Mouse (Mus musculus): ENCODE results near the gene Gabbr1. TPM values are rescaled to one million over a fixed set of nuclear protein-coding genes. Genes with fewer than 3 reads are reported as not detected.

Gabbr1 gene
- polyA plus RNA-seq, 1 experiment from 2014 or later, result 6.2 TPM

DNA sequence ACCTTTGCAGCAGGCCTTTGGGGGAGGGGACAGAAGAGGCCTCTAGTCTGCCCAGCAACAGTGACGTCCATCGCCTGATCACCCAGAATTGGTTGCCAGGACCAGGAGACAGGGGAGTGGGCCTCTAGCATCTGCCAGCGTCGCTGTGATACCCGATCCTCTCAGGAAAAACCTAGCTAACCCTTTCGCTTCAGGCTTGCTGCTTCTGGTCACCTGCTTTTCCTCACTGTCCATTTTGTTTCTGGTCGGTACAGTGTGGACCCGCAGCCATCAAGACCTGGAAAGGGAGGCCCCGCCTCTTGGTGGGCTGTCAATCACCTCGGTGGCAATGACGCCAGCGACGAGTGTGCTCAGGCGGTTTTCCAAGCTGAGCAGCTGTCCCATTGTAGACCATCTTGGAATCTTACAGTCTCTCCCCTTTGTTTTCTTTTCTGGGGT, 17.1 kb upstream of the Gabbr1 start:
- Histone ChIP-seq H3K9me3 (ENCODE audit: low read length) (no peaks in the 10 kb centered on the region), H3K27ac (ENCODE audit: low read length) (peak overlapping the region; percentile 71), H3K27me3 (replicated peaks; ENCODE audit: insufficient read depth, low read length) (no peaks in the 10 kb centered on the region), H3K4me1 (ENCODE audit: insufficient read depth, low read depth, low read length) (no peaks in the 10 kb centered on the region), H3K36me3 (ENCODE audit: insufficient read depth, low read length) (no peaks in the 10 kb centered on the region), H3K9ac (replicated peaks; ENCODE audit: low read depth) (no peak overlapping the region), H3K4me3 (ENCODE audit: low read depth, low read length) (peak overlapping the region; percentile 57), H3K4me2 (replicated peaks; ENCODE audit: low read depth, low read length) (peak overlapping the region; percentile 52)
- DNase-seq (ENCODE audit: low spot score) (peak; percentile 95), ATAC-seq (peak; percentile 99)
- TF ChIP-seq CTCF (IDR thresholded peaks at IDR 0.05) (no peak), EP300 (IDR thresholded peaks at IDR 0.05) (no peak)
- 2% methylated on average over 14 of the region's 14 CpGs for WGBS

DNA sequence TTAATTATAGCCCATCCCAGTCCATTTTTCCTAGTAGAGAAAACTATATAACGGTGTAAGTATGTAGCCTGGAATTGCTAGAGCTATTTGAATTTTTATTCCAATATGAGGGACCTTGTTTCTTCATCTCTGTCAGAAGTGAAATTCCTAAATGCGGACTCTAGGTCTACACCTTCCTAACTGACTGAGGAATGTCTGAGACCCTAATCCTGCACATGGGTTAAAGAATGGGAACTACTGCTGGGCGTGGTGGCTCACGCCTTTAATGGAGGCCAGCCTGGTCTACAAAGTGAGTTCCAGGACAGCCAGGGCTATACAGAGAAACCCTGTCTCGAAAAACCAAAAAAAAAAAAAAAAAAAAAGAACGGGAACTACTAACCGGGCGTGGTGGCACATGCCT, 16.6 kb upstream of the Gabbr1 start:
- ATAC-seq, result no peak
- WGBS, result 58% methylated on average over 8 of the region's 8 CpGs
- H3K36me3 ChIP-seq (ENCODE audit: insufficient read depth, low read length), result no peaks in the 10 kb centered on the region
- TF ChIP-seq CTCF (IDR thresholded peaks at IDR 0.05), result no peak
- no peak for TF ChIP-seq EP300 (IDR thresholded peaks at IDR 0.05)
- H3K9ac ChIP-seq (replicated peaks; ENCODE audit: low read depth), result no peak overlapping the region
- peak overlapping the region; percentile 52 for H3K4me2 ChIP-seq (replicated peaks; ENCODE audit: low read depth, low read length)
- no peaks in the 10 kb centered on the region for H3K27me3 ChIP-seq (replicated peaks; ENCODE audit: insufficient read depth, low read length)
- no peak overlapping the region for H3K27ac ChIP-seq (ENCODE audit: low read length)
- no peaks in the 10 kb centered on the region for H3K4me1 ChIP-seq (ENCODE audit: insufficient read depth, low read depth, low read length)
- no peaks in the 10 kb centered on the region for H3K9me3 ChIP-seq (ENCODE audit: low read length)
- H3K4me3 ChIP-seq (ENCODE audit: low read depth, low read length), result peak overlapping the region; percentile 57
- DNase-seq (ENCODE audit: low spot score), result no peak

GRCm38 (mm10) chr17:37039127-37039894, 6.5 kb upstream of the Gabbr1 start:
- 67% methylated on average over 2 of the region's 2 CpGs for WGBS

DNA sequence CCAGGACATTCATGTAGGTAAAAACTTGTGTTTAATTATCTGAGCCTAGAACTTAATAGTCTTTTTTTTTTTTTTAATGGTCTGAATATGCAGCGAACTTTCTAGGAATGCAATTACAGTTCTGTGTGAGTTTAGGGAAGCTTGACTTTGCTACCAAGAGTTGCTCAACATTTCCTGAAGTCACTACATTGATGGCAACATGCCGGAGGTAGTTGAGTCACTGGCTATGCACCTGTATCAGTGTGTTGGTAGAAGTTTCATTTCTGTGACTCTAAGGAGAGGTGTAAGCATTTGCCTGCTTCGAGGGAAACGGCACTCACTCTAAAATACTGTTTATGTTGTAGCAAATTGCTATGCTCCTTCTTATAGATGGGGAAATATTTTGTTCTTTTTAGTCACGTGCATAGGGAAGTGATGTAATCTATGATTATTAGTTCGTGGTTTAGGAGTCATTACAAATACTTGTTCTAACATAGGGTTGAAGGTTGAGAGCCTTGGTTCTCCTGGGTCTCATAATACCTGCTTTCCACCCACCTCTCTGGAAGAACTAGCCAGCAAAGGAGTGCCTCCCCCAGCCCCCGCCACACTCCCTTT, 1.0 kb upstream of the Gabbr1 start:
- Histone ChIP-seq H3K36me3 (ENCODE audit: insufficient read depth, low read length) (no peaks in the 10 kb centered on the region), H3K9me3 (ENCODE audit: low read length) (no peaks in the 10 kb centered on the region), H3K9ac (replicated peaks; ENCODE audit: low read depth) (no peak overlapping the region), H3K27me3 (replicated peaks; ENCODE audit: insufficient read depth, low read length) (no peaks in the 10 kb centered on the region), H3K4me3 (ENCODE audit: low read depth, low read length) (no peak overlapping the region), H3K27ac (ENCODE audit: low read length) (no peak overlapping the region), H3K4me1 (ENCODE audit: insufficient read depth, low read depth, low read length) (peaks cover 4% of the 10 kb centered on the region), H3K4me2 (replicated peaks; ENCODE audit: low read depth, low read length) (peak overlapping the region; percentile 97; the same call in 1 of the 2 replicates)
- TF ChIP-seq EP300 (IDR thresholded peaks at IDR 0.05), result no peak; the same call in 1 of the 2 replicates
- no peak for TF ChIP-seq CTCF (IDR thresholded peaks at IDR 0.05)
- DNase-seq (ENCODE audit: low spot score) (peak; percentile 56), ATAC-seq (no peak)
- 48% methylated on average over 7 of the region's 7 CpGs for WGBS

More at GRCm38 (mm10) chr17:37039127-37039894, 6.5 kb upstream of the Gabbr1 start:
- Histone ChIP-seq H3K4me1 (ENCODE audit: insufficient read depth, low read depth, low read length) (no peaks in the 10 kb centered on the region), H3K9ac (replicated peaks; ENCODE audit: low read depth) (no peak overlapping the region), H3K27me3 (replicated peaks; ENCODE audit: insufficient read depth, low read length) (no peaks in the 10 kb centered on the region), H3K4me3 (ENCODE audit: low read depth, low read length) (no peak overlapping the region), H3K4me2 (replicated peaks; ENCODE audit: low read depth, low read length) (no peak overlapping the region), H3K27ac (ENCODE audit: low read length) (no peak overlapping the region), H3K36me3 (ENCODE audit: insufficient read depth, low read length) (no peaks in the 10 kb centered on the region), H3K9me3 (ENCODE audit: low read length) (no peaks in the 10 kb centered on the region)
- no peak for DNase-seq (ENCODE audit: low spot score)
- ATAC-seq, result no peak
- TF ChIP-seq EP300 (IDR thresholded peaks at IDR 0.05) (peak; percentile 80), CTCF (IDR thresholded peaks at IDR 0.05) (no peak)

DNA sequence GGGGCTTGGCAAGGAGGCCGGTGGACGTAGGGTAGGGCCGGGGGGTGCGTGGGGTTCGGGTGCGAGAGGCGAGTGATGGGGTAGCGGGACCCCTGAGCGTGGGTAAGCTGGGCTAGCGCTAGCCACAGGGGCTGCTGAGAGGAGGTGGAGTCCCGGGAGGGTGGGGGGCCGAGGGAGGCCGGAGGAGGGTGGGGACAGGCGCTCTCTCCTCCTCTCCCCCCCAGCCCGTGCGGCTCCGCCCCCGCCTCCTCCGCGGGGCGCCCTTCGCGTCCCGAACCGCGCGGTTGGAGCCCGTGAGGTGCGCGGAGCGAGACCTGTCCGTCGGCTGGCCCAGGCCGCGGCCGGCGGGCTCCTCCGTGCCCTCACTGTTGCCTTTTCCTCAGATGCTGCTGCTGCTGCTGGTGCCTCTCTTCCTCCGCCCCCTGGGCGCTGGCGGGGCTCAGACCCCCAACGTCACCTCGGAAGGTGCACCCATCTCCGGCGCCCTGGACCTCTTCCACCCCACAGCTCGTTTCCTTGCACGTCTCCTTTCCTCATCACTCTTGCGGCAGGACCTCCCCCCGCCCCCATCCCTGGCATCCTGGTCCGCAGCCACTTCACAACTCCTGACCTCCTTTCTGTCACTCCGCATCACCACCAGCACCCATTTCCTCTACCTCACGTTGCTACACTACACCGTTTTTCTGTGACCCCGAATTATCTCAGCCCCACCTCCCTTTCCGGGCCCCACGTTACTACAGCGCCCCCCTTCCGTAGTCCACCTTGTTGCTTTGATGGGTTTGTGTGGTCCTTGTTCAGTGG, 746 bp downstream of the Gabbr1 start:
- Histone ChIP-seq H3K9me3 (ENCODE audit: low read length) (no peaks in the 10 kb centered on the region), H3K4me3 (ENCODE audit: low read depth, low read length) (peak overlapping the region; percentile 88), H3K27me3 (replicated peaks; ENCODE audit: insufficient read depth, low read length) (no peaks in the 10 kb centered on the region), H3K36me3 (ENCODE audit: insufficient read depth, low read length) (no peaks in the 10 kb centered on the region), H3K27ac (ENCODE audit: low read length) (peak overlapping the region; percentile 68), H3K9ac (replicated peaks; ENCODE audit: low read depth) (peak overlapping the region; percentile 83), H3K4me2 (replicated peaks; ENCODE audit: low read depth, low read length) (peak overlapping the region; percentile 97), H3K4me1 (ENCODE audit: insufficient read depth, low read depth, low read length) (peaks cover 8% of the 10 kb centered on the region)
- under 1% methylated on average over 21 of the region's 58 CpGs for WGBS
- TF ChIP-seq EP300 (IDR thresholded peaks at IDR 0.05), result no peak
- TF ChIP-seq CTCF (IDR thresholded peaks at IDR 0.05), result peak; percentile 34; the same call in 1 of the 2 replicates
- DNase-seq (ENCODE audit: low spot score) (peak; percentile 72), ATAC-seq (peak; percentile 74)
